Mouse (Mus musculus) ES-Bruce4 (cell line): ENCODE data around the gene Pagr1b. TPM values are rescaled to one million over a fixed set of nuclear protein-coding genes. Genes with fewer than 3 reads are reported as not detected.

Source experiments
- H3K27ac ChIP-seq: 2 replicates; pipeline ENCODE4 v1.5.1; 2012; ENCODE audit warnings: low read length, inconsistent platforms; ENCODE audit not compliant: insufficient read depth
- H3K27me3 ChIP-seq: 2 replicates; pipeline ENCODE4 v1.6.1; 2012; ENCODE audit warnings: mild to moderate bottlenecking, low read length, inconsistent platforms; ENCODE audit not compliant: control insufficient read depth, poor library complexity, insufficient read depth, severe bottlenecking
- H3K36me3 ChIP-seq: 2 replicates; pipeline ENCODE4 v1.6.1; 2012; ENCODE audit warnings: inconsistent platforms, mild to moderate bottlenecking, low read length, moderate library complexity; ENCODE audit not compliant: control insufficient read depth, poor library complexity, insufficient read depth, severe bottlenecking
- H3K4me1 ChIP-seq: one replicate; pipeline ENCODE4 v1.8.1; 2011; ENCODE audit warnings: low read length; ENCODE audit not compliant: control insufficient read depth, insufficient read depth
- H3K4me3 ChIP-seq: 2 replicates; pipeline ENCODE4 v1.5.1; 2011; ENCODE audit warnings: low read depth, mild to moderate bottlenecking, low read length
- H3K9ac ChIP-seq: 2 replicates; pipeline ENCODE4 v1.6.1; 2012; ENCODE audit warnings: low read depth, mild to moderate bottlenecking, inconsistent platforms; ENCODE audit not compliant: poor library complexity, severe bottlenecking
- H3K9me3 ChIP-seq: replicated peaks from 2 replicates; pipeline ENCODE4 v1.6.1; 2012; ENCODE audit warnings: mild to moderate bottlenecking, low read length, inconsistent platforms; ENCODE audit not compliant: control insufficient read depth, poor library complexity, insufficient read depth, severe bottlenecking
- CTCF ChIP-seq: IDR thresholded peaks from one replicate; pipeline ENCODE4 v1.8.1; 2011; ENCODE audit warnings: low read depth, low read length
- EP300 ChIP-seq: IDR thresholded peaks from 2 replicates; pipeline ENCODE4 v1.6.1; 2011; ENCODE audit warnings: low read depth, low read length; ENCODE audit not compliant: insufficient read depth
- POLR2A ChIP-seq: IDR thresholded peaks from one replicate; pipeline ENCODE4 v1.8.1; 2011; ENCODE audit warnings: low read length; ENCODE audit not compliant: insufficient read depth
- polyA plus RNA-seq: library from polyadenylated mRNA; stranded (reverse); fragments of >200 nt; gene quantifications from 2 replicates; pipeline ENCODE4 v1.2.4, GENCODE M21; 2011; ENCODE audit warnings: low read depth; ENCODE audit not compliant: missing spikeins, insufficient read depth, insufficient read length

The Pagr1b gene
- polyA plus RNA-seq, 1 experiment: 26.6 TPM

DNA sequence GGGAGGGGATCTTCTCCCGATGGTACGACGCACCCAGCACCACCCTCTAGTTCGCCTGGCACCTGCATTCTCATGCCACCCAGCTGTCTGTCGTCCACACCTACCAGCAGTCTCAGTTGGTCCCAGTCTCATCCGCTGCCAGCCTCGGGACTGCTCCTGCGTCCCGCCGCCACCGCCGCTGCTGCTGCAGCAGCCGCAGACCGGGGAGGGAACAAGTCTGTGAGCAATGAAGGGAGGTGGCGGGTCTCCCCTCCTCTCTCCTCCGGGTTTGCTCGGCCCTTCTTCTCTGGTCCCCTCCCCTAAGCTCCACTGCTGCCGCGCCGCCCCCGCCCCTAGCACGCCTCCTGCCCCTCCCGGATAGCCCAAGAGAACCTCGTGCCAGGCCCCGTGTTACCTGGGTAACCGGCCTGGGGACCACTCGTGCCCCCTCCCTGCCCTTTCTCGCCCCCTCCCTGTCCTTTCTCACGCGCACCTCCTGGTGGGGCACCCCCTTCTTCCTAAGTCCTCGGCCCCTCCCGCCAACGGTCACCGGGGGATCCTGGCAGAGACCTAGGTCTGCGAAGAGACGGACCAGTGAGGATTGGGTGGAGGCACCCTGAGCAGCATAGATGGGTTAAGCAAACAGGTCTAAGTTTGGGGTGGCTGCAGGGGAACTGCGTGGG is 4.7 kb upstream of the Pagr1b start, which contains the start of the genes Gm42742 and Prrt2:
Gene Gm42742, minus strand, starts transcription at position 197 of the 662 bp plus-strand sequence.
Gene Prrt2, minus strand, starts transcription at position 311 of the 662 bp plus-strand sequence.
- no peak for TF ChIP-seq CTCF
- no peak for TF ChIP-seq EP300
- no peak for TF ChIP-seq POLR2A
- Histone ChIP-seq H3K9me3 (no peaks in the 10 kb centered on the region), H3K4me1 (no peaks in the 10 kb centered on the region), H3K27me3 (no peaks in the 10 kb centered on the region), H3K27ac (peak within 1 kb of the TSS; percentile 6), H3K36me3 (peaks cover 24% of the 10 kb centered on the region), H3K9ac (peak within 1 kb of the TSS; percentile 57), H3K4me3 (peak within 1 kb of the TSS; percentile 64)

DNA sequence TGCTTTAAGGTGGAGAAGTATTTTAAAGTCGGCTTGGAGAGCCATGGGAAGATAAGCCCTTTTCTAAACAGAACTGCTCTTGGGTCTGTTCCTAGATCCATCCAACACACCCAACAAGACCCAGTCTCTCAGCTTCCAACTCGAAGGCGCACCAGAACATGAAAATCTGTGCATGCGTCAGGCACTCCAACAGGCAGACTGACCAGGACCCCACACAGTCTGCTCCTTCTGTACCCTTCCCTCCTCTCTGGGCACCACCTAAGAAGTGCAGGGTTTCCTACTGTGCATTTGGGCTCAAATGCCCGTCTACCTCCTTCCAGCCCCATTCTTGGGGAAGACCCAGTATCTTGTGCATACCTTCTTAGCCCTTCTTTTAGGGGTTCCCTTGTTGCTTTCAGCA is 4.2 kb upstream of the Pagr1b start:
- Histone ChIP-seq H3K36me3 (peaks cover 26% of the 10 kb centered on the region), H3K9ac (peak overlapping the region; percentile 57), H3K4me3 (peak overlapping the region; percentile 64), H3K27ac (no peak overlapping the region), H3K9me3 (no peaks in the 10 kb centered on the region), H3K27me3 (no peaks in the 10 kb centered on the region), H3K4me1 (no peaks in the 10 kb centered on the region)
- TF ChIP-seq POLR2A (no peak), EP300 (no peak), CTCF (no peak)

DNA sequence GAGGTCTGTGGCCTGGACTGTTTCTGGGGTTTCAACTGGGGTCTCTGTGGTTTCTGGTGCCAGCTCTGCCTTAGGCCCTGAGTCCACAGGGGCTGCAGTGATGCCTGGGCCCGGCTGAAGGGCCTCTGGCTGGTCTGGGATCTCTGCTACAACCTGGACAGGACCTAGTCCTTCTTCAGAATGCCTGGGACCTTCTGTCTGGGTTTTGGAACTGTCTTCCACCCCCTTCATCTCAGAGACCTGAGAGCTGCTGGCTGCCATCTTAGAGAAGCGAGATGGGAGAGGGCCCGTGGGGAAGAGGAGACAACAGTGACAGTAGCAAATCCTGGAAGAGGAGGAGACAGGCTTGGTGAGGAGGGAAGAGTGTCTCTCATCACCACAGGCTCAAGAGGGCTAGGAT is 3.7 kb upstream of the Pagr1b start:
- TF ChIP-seq EP300 (no peak), POLR2A (no peak), CTCF (no peak)
- Histone ChIP-seq H3K9ac (no peak overlapping the region; the same call in 1 of the 2 replicates), H3K27ac (no peak overlapping the region), H3K9me3 (no peaks in the 10 kb centered on the region), H3K4me1 (no peaks in the 10 kb centered on the region), H3K27me3 (no peaks in the 10 kb centered on the region), H3K36me3 (peaks cover 29% of the 10 kb centered on the region), H3K4me3 (no peak overlapping the region)

DNA sequence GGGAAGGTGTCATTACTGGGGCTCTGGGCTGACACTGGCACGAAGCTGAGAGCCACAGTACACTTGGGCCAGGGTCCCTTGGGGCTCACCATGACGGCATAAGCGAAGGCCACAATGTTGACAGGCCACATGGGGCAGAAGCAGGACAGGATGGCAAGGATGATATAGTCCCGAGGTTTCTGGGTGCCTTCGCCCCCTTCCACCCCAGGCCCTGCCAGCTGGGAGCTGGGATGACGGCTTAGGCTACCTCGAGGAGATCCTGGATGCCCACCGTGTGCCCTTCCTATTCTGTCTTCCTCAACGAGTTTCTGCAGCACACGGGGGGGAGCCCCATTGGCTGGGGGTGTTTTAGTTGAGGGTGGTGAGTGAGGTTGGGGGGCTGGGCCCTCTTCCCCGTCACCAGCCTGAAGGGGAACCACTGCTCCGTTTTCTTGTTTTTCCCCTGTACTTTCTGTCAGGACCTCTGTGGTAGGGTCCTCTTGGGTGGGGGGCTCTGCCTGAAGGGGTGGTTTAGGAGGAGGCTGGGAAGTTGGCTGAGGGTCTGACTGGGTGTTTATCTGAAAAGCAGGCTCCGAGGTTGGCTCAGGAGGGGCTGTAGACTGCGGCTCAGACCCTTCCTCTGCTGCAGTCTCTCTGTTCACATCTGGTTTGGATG is 3.1 kb upstream of the Pagr1b start:
- TF ChIP-seq EP300 (no peak), CTCF (no peak), POLR2A (no peak)
- no peak overlapping the region for H3K27ac ChIP-seq
- no peaks in the 10 kb centered on the region for H3K9me3 ChIP-seq
- H3K27me3 ChIP-seq: no peaks in the 10 kb centered on the region
- H3K4me3 ChIP-seq: no peak overlapping the region
- H3K4me1 ChIP-seq: no peaks in the 10 kb centered on the region
- peaks cover 29% of the 10 kb centered on the region for H3K36me3 ChIP-seq
- H3K9ac ChIP-seq: no peak overlapping the region

- TF ChIP-seq EP300: no peak
- no peak for TF ChIP-seq CTCF
- TF ChIP-seq POLR2A: no peak
- Histone ChIP-seq H3K36me3 (peaks cover 21% of the 10 kb centered on the region), H3K4me3 (no peak overlapping the region), H3K9ac (no peak overlapping the region), H3K27me3 (no peaks in the 10 kb centered on the region), H3K27ac (no peak overlapping the region), H3K4me1 (no peaks in the 10 kb centered on the region), H3K9me3 (no peaks in the 10 kb centered on the region)
These were observed 2.4 kb upstream of the Pagr1b start for GRCm38 (mm10) chr7:127018416-127019305.
